Mouse (Mus musculus) large intestine, adult 2 months (tissue): Measurements from ENCODE around the gene Gm10203. TPM values are rescaled to one million over a fixed set of nuclear protein-coding genes. Genes with fewer than 3 reads are reported as not detected.
"Not testable (repeated sequence)": the region's sequence is repeated elsewhere in the genome, so short reads cannot be mapped to it uniquely, and the experiment has no call there.

ENCODE experiments used
- DNase-seq: peaks from one replicate; pipeline ENCODE4 v3.0.0-alpha.2; 2012; ENCODE audit warnings: low read depth, low spot score
- whole genome bisulfite sequencing: fragments of 180-500 bp; shearing (Covaris S2); methylation state at CpG from one replicate; pipeline ENCODE4 v1.1.7; 2018; 5-methylcytosine and 5-hydroxymethylcytosine counted together
- polyA plus RNA-seq: library from polyadenylated mRNA; depleted of rRNA; stranded (reverse); fragments of >200 nt; gene quantifications from 2 replicates; pipeline ENCODE4 v1.2.3, GENCODE M21; 2012

Gene Gm10203
- polyA plus RNA-seq, 1 experiment = not detected

- 19% methylated on average over 5 of the region's 5 CpGs for WGBS
- no peak for DNase-seq
Measured at GRCm38 (mm10) chr6:149132311-149133077, 2.5 kb downstream of the Gm10203 start.

- no peak for DNase-seq
- WGBS = 16% methylated on average over 5 of the region's 5 CpGs
Measured at GRCm38 (mm10) chr6:149134391-149135150, 4.6 kb downstream of the Gm10203 start.

GRCm38 (mm10) chr6:149135631-149136030 is 5.7 kb downstream of the Gm10203 start:
- no peak for DNase-seq
- WGBS = 51% methylated on average over 6 of the region's 6 CpGs

GRCm38 (mm10) chr6:149137936-149138335 is 8.0 kb downstream of the Gm10203 start:
- 32% methylated on average over 2 of the region's 2 CpGs for WGBS
- no peak for DNase-seq

GRCm38 (mm10) chr6:149139011-149139410 is 9.0 kb downstream of the Gm10203 start:
- 94% methylated on average over 3 of the region's 3 CpGs for WGBS
- DNase-seq = no peak

- 67% methylated on average over 1 of the region's 1 CpGs for WGBS
- no peak for DNase-seq
Measured at GRCm38 (mm10) chr6:149139471-149139870, 9.5 kb downstream of the Gm10203 start, which contains the start of gene Etfbkmt. Etfbkmt (plus strand) TSS chr6:149139849.

- WGBS = 2% methylated on average over 36 of the region's 36 CpGs
- no peak for DNase-seq
Measured at GRCm38 (mm10) chr6:149141393-149142173, 11.6 kb downstream of the Gm10203 start.

- 74% methylated on average over 1 of the region's 1 CpGs for WGBS
- DNase-seq = no peak
Measured at GRCm38 (mm10) chr6:149145143-149145542, 15.2 kb downstream of the Gm10203 start.

- 25% methylated on average over 7 of the region's 7 CpGs for WGBS
- no peak for DNase-seq
Measured at GRCm38 (mm10) chr6:149148436-149149229, 18.7 kb downstream of the Gm10203 start.

GRCm38 (mm10) chr6:149152119-149152518 is 22.1 kb downstream of the Gm10203 start:
- 85% methylated on average over 2 of the region's 2 CpGs for WGBS
- no peak for DNase-seq

GRCm38 (mm10) chr6:149153473-149154115 is 23.6 kb downstream of the Gm10203 start:
- DNase-seq = no peak
- WGBS = 39% methylated on average over 6 of the region's 6 CpGs

GRCm38 (mm10) chr6:149154116-149155030 is 24.4 kb downstream of the Gm10203 start:
- DNase-seq = no peak
- 22% methylated on average over 8 of the region's 8 CpGs for WGBS

GRCm38 (mm10) chr6:149155031-149155841 is 25.3 kb downstream of the Gm10203 start:
- DNase-seq = no peak
- WGBS = 22% methylated on average over 3 of the region's 3 CpGs

- 62% methylated on average over 3 of the region's 4 CpGs for WGBS
- not testable (repeated sequence) for DNase-seq
Measured at GRCm38 (mm10) chr6:149167038-149167437, 37.1 kb downstream of the Gm10203 start.

- 100% methylated on average over 1 of the region's 1 CpGs for WGBS
- DNase-seq = no peak
Measured at GRCm38 (mm10) chr6:149167672-149168071, 37.7 kb downstream of the Gm10203 start.

GRCm38 (mm10) chr6:149168436-149168835 is 38.5 kb downstream of the Gm10203 start:
- no peak for DNase-seq
- WGBS = 97% methylated on average over 2 of the region's 2 CpGs

- 94% methylated on average over 4 of the region's 4 CpGs for WGBS
- not testable (repeated sequence) for DNase-seq
Measured at GRCm38 (mm10) chr6:149169965-149170364, 40.0 kb downstream of the Gm10203 start.
